Mouse (Mus musculus) megakaryocyte, embryonic 14.5 days (primary cell): ENCODE measurements around the gene Cd248.

ENCODE experiments used
- FLI1 ChIP-seq: IDR thresholded peaks from 2 replicates; pipeline ENCODE4 v1.6.1; 2012; ENCODE audit warnings: low read length, inconsistent platforms, mixed read lengths
- GATA1 ChIP-seq: IDR thresholded peaks from 3 replicates; pipeline ENCODE4 v1.6.1; 2012; ENCODE audit warnings: mixed read lengths, low read length, inconsistent platforms, borderline replicate concordance

GRCm38 (mm10) chr19:5049325-5049724 is 18.6 kb upstream of the Cd248 start:
- no peak for TF ChIP-seq GATA1
- no peak for TF ChIP-seq FLI1
